Comparison of ENCODE assay signal across 27 mouse cellular contexts in genomic region chr1:129356631-129357030, GRCm38 (mm10).
DNase-seq lines count a peak whose midpoint lies in the region; ATAC-seq lines count a peak whose summit lies in the region.
"Had no signal": no experiment of that assay in that cellular context is flagged by ENCODE, and none has a peak within 500 bp of the region (broad histone marks: within the 10 kb centered on the region; RNA-seq: fewer than 3 reads in every experiment).

No protein-coding gene starts in this region.

- 0 out of 2 replicates have a peak, but pooled peaks have one; percentile 14 for ATAC-seq in forebrain, embryonic 16.5 days
- no peak for ATAC-seq in forebrain, embryonic 13.5 days
- ATAC-seq in midbrain, embryonic 11.5 days (ENCODE audit: low FRiP score), result peak; percentile 41; the same call in 1 of the 2 replicates
- ATAC-seq in midbrain, embryonic 15.5 days (replicated peaks), result peak; percentile 34
- ATAC-seq: intestine, postnatal 0 days; Patski had no signal

- H3K4me1 ChIP-seq in forebrain, embryonic 16.5 days (replicated peaks; ENCODE audit: control insufficient read depth, insufficient read depth, low read length), result peaks cover 8% of the 10 kb centered on the region
- peaks cover 11% of the 10 kb centered on the region for H3K4me1 ChIP-seq in forebrain, embryonic 13.5 days
- H3K4me1 ChIP-seq in midbrain, embryonic 11.5 days (ENCODE audit: control insufficient read depth, insufficient read depth, low read length), result peaks cover 6% of the 10 kb centered on the region; the same call in 1 of the 2 replicates
- H3K4me1 ChIP-seq in midbrain, embryonic 10.5 days, result peaks cover 6% of the 10 kb centered on the region; the same call in 1 of the 2 replicates
- peaks cover 12% of the 10 kb centered on the region for H3K4me1 ChIP-seq in midbrain, embryonic 15.5 days
- H3K4me1 ChIP-seq: embryonic facial prominence, embryonic 13.5 days; heart, embryonic 10.5 days; heart, embryonic 15.5 days; limb, embryonic 12.5 days; liver, embryonic 15.5 days; lung, embryonic 15.5 days had no signal

- H3K36me3 ChIP-seq in forebrain, embryonic 16.5 days (ENCODE audit: control insufficient read depth, insufficient read depth), result no peaks in the 10 kb centered on the region
- H3K36me3 ChIP-seq in forebrain, embryonic 13.5 days (ENCODE audit: poor library complexity, severe bottlenecking), result no peaks in the 10 kb centered on the region
- H3K36me3 ChIP-seq in midbrain, embryonic 11.5 days (ENCODE audit: control insufficient read depth, insufficient read depth, low read length), result no peaks in the 10 kb centered on the region
- H3K36me3 ChIP-seq in midbrain, embryonic 10.5 days, result no peaks in the 10 kb centered on the region
- no peaks in the 10 kb centered on the region for H3K36me3 ChIP-seq in midbrain, embryonic 15.5 days (replicated peaks)
- H3K36me3 ChIP-seq: embryonic facial prominence, embryonic 13.5 days; heart, embryonic 10.5 days; heart, embryonic 15.5 days; limb, embryonic 12.5 days; liver, embryonic 15.5 days; lung, embryonic 15.5 days; neural tube, embryonic 13.5 days had no signal

- peak; percentile 59 for DNase-seq in midbrain, embryonic 11.5 days (ENCODE audit: low spot score, missing footprints)
- no peak for DNase-seq in midbrain, embryonic 10.5 days (ENCODE audit: low spot score)
- no peak for DNase-seq in cerebellum, adult 11-12 months
- DNase-seq in cerebellum, adult 9-11 months, result no peak
- DNase-seq: adrenal gland, postnatal 10 days; cerebellum, adult 11 months; cerebellum, postnatal 10 days; gastrocnemius, postnatal 14 days; heart, adult 11 months; kidney, adult 9 months; kidney, postnatal 14 days; right cerebral cortex, postnatal 4 days; thymus, adult 18-20 months; thymus, postnatal 25 days had no signal

- no peak overlapping the region for H3K9ac ChIP-seq in forebrain, embryonic 16.5 days (replicated peaks; ENCODE audit: low read depth, low read length)
- H3K9ac ChIP-seq in forebrain, embryonic 13.5 days, result no peak overlapping the region
- H3K9ac ChIP-seq in midbrain, embryonic 11.5 days (ENCODE audit: low read length), result no peak overlapping the region
- H3K9ac ChIP-seq in midbrain, embryonic 15.5 days, result no peak overlapping the region
- H3K9ac ChIP-seq: embryonic facial prominence, embryonic 13.5 days; heart, embryonic 15.5 days; limb, embryonic 12.5 days; liver, embryonic 15.5 days; lung, embryonic 15.5 days; neural tube, embryonic 13.5 days had no signal

- no peaks in the 10 kb centered on the region for H3K27me3 ChIP-seq in forebrain, embryonic 16.5 days (replicated peaks; ENCODE audit: control insufficient read depth, insufficient read depth, low read length)
- H3K27me3 ChIP-seq in forebrain, embryonic 13.5 days, result no peaks in the 10 kb centered on the region
- no peaks in the 10 kb centered on the region for H3K27me3 ChIP-seq in midbrain, embryonic 11.5 days (ENCODE audit: control insufficient read depth, insufficient read depth, low read length)
- no peaks in the 10 kb centered on the region for H3K27me3 ChIP-seq in midbrain, embryonic 10.5 days (ENCODE audit: low read depth, poor library complexity, severe bottlenecking)
- H3K27me3 ChIP-seq in midbrain, embryonic 15.5 days (replicated peaks), result no peaks in the 10 kb centered on the region
- H3K27me3 ChIP-seq: embryonic facial prominence, embryonic 13.5 days; heart, embryonic 15.5 days; limb, embryonic 12.5 days; liver, embryonic 15.5 days; lung, embryonic 15.5 days; neural tube, embryonic 13.5 days; Patski had no signal

- H3K4me2 ChIP-seq in forebrain, embryonic 16.5 days (ENCODE audit: low read length), result no peak overlapping the region
- H3K4me2 ChIP-seq in forebrain, embryonic 13.5 days, result no peak overlapping the region
- H3K4me2 ChIP-seq in midbrain, embryonic 11.5 days, result no peak overlapping the region
- H3K4me2 ChIP-seq in midbrain, embryonic 15.5 days, result no peak overlapping the region
- H3K4me2 ChIP-seq: embryonic facial prominence, embryonic 13.5 days; heart, embryonic 15.5 days; limb, embryonic 12.5 days; liver, embryonic 15.5 days; lung, embryonic 15.5 days; neural tube, embryonic 13.5 days had no signal

- no peak overlapping the region for H3K4me3 ChIP-seq in forebrain, embryonic 16.5 days (replicated peaks; ENCODE audit: low read length)
- no peak overlapping the region for H3K4me3 ChIP-seq in forebrain, embryonic 13.5 days
- H3K4me3 ChIP-seq in midbrain, embryonic 11.5 days (ENCODE audit: low read depth, low read length), result no peak overlapping the region
- H3K4me3 ChIP-seq in midbrain, embryonic 10.5 days, result no peak overlapping the region
- no peak overlapping the region for H3K4me3 ChIP-seq in midbrain, embryonic 15.5 days
- H3K4me3 ChIP-seq: embryonic facial prominence, embryonic 13.5 days; heart, embryonic 10.5 days; heart, embryonic 15.5 days; limb, embryonic 12.5 days; liver, embryonic 15.5 days; lung, embryonic 15.5 days; neural tube, embryonic 13.5 days had no signal

- no peak overlapping the region for H3K27ac ChIP-seq in forebrain, embryonic 16.5 days (ENCODE audit: low read length)
- H3K27ac ChIP-seq in forebrain, embryonic 13.5 days, result no peak overlapping the region
- H3K27ac ChIP-seq in midbrain, embryonic 11.5 days (ENCODE audit: low read depth, low read length), result no peak overlapping the region
- no peak overlapping the region for H3K27ac ChIP-seq in midbrain, embryonic 10.5 days (replicated peaks)
- H3K27ac ChIP-seq in midbrain, embryonic 15.5 days, result peak overlapping the region; percentile 70; the same call in 1 of the 2 replicates
- H3K27ac ChIP-seq: embryonic facial prominence, embryonic 13.5 days; heart, embryonic 10.5 days; heart, embryonic 15.5 days; limb, embryonic 12.5 days; liver, embryonic 15.5 days; lung, embryonic 15.5 days; neural tube, embryonic 13.5 days; stomach, postnatal 0 days had no signal

- H3K9me3 ChIP-seq in forebrain, embryonic 16.5 days (ENCODE audit: control insufficient read depth, low read length), result no peaks in the 10 kb centered on the region
- no peaks in the 10 kb centered on the region for H3K9me3 ChIP-seq in forebrain, embryonic 13.5 days (replicated peaks)
- H3K9me3 ChIP-seq in midbrain, embryonic 11.5 days (ENCODE audit: control insufficient read depth, low read length), result no peaks in the 10 kb centered on the region
- H3K9me3 ChIP-seq in midbrain, embryonic 10.5 days (replicated peaks), result no peaks in the 10 kb centered on the region
- no peaks in the 10 kb centered on the region for H3K9me3 ChIP-seq in midbrain, embryonic 15.5 days
- H3K9me3 ChIP-seq: embryonic facial prominence, embryonic 13.5 days; heart, embryonic 10.5 days; heart, embryonic 15.5 days; limb, embryonic 12.5 days; liver, embryonic 15.5 days; lung, embryonic 15.5 days; neural tube, embryonic 13.5 days had no signal

- 49% methylated on average over 6 of the region's 6 CpGs for WGBS in forebrain, embryonic 16.5 days
- 58% methylated on average over 6 of the region's 6 CpGs for whole genome bisulfite sequencing in forebrain, embryonic 13.5 days
- WGBS in midbrain, embryonic 11.5 days, result 66% methylated on average over 6 of the region's 6 CpGs
- 78% methylated on average over 6 of the region's 6 CpGs for WGBS in midbrain, embryonic 10.5 days
- WGBS in midbrain, embryonic 15.5 days, result 33% methylated on average over 6 of the region's 6 CpGs
